Mouse (Mus musculus) layer of hippocampus, postnatal 25 days (tissue): ENCODE results near the gene Stxbp4. TPM values are rescaled to one million over a fixed set of nuclear protein-coding genes. Genes with fewer than 3 reads are reported as not detected.

Experiments
- DNase-seq, 2 experiments: peaks; one replicate each; pipeline ENCODE4 v3.0.0; 2022; ENCODE audit warnings: mixed read lengths in 2 of 2, low spot score in 1 of 2; ENCODE audit errors: extremely low spot score in 1 of 2
- total RNA-seq, 2 experiments: library from RNA; stranded (reverse); gene quantifications; 2 replicates each; pipeline ENCODE4 v1.2.3; 2021

Gene Stxbp4
- total RNA-seq, 2 experiments from 2014 or later: 11.1 to 11.8 TPM

GRCm38 (mm10) chr11:90652603-90653002 is 14.7 kb upstream of the Stxbp4 start:
- no peak for DNase-seq

DNA sequence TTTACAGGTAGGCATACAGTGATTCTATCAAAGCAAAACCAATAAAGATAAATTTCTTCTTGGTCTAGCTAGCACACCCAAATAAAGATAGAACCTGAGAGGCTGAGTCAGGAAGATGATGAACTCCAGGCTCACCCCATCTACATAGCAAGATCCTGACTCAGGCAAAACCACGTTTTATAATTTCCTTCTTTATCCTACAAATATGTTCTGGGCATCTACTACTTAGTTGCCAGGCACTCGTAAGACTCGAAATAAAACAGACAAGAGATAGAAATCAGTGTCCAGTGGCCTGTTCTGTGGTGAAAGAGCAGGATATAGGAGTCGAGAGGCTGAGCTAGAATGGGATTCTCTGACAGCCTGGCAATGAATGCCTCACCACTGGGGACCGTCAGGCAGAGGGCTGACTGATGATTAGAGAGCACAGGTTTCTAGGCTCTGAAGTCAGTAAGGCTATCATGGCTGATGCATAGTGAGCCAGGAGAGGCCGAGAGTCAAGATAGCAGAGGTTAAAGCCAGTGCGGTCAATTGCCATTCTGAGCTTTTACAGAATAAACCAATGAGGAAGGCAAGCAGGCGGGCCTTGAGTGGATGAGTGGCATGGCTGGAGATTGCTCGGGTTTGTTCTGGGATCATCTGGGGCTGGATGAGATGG is 12.5 kb upstream of the Stxbp4 start:
- no peak for DNase-seq

GRCm38 (mm10) chr11:90649777-90650176 is 11.9 kb upstream of the Stxbp4 start:
- DNase-seq: no peak

GRCm38 (mm10) chr11:90638312-90638830 is 487 bp upstream of the Stxbp4 start:
- DNase-seq: peak in 1 of 2 experiments; percentile 14

GRCm38 (mm10) chr11:90634661-90635060 is 3.2 kb downstream of the Stxbp4 start:
- no peak for DNase-seq

- DNase-seq: no peak
These were observed 5.4 kb downstream of the Stxbp4 start for GRCm38 (mm10) chr11:90632480-90632879.

- DNase-seq: no peak
These were observed 10.1 kb downstream of the Stxbp4 start for GRCm38 (mm10) chr11:90627751-90628150.

DNA sequence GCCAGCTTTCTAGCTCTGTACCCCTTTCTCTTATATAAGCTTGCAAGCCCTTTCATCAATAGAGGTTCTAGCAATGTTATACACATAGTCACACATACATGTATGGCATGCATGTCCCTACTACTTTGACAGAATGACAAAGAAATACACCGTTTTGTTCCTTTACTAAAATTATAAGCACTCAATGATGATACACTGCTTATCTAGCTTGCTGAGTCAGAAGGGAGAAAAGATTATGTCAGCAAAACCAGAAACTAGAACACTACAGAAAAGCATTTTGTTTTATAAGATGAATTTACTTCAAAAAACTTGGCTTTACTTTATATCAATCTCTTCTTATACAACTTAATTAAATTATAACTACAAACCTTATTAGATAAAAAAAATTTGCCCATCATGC is 12.7 kb downstream of the Stxbp4 start:
- no peak for DNase-seq

- DNase-seq: peak in 1 of 2 experiments; percentile 64
These were observed 14.4 kb downstream of the Stxbp4 start for GRCm38 (mm10) chr11:90623477-90623876.

DNA sequence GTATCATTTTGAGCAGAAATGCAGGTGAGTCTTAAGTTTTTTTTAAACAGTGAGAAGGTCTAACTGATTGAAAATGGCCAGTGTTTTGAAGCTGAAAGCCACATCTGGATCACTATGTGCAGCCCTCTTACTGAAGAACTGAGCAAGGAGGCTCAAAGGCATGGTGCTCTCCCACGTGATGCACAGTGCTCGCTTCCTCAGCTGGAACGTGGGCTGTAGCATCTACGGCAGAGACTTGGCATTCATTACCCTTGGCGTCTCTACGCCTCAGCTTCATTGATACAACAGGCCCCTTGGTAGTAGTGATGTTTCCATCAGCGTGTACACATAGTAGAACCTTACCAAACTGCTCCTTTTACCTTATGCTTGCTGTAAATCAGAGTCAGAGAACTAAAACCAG is 15.4 kb downstream of the Stxbp4 start:
- DNase-seq: no peak

DNA sequence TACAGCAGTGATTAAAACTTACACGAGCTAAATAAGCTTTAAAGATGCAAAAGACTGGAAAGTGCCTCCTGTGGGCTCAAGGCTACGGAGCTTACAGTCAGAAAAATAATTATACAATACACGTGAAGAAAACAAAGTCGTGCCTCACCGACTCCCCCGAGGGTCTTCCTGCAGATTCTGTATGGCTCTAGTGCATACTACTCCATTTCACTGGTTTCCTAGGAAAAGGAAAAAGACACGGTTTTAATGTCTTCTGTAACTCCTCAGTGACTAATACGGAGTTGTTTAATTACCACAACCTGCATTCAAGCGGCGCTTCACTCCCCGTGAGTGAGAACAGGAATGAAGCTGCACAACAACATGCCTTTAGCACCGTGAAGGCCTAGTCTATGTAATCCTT is 15.8 kb downstream of the Stxbp4 start:
- DNase-seq: no peak

- no peak for DNase-seq
These were observed 21.5 kb downstream of the Stxbp4 start for GRCm38 (mm10) chr11:90616431-90616830.

- DNase-seq: no peak
These were observed 23.1 kb downstream of the Stxbp4 start for GRCm38 (mm10) chr11:90614743-90615142.

DNA sequence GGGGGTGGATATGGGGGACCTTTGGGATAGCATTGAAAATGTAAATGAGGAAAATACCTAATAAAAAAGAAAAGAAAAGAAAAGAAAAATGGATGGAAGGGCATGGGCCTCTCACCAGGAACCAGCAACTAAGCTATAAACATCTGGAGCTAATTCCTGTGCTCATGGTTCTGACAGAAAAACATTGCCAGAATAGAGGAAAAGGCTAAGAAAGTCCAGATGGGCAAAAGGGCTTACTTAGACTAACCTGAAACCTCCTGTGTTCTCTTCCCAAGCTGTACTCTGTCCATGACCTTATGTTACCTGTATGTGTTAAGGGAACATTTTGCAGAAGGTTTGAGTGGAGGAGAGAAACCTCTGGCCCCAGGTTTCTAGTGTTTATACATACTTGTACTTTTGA is 25.8 kb downstream of the Stxbp4 start:
- DNase-seq: no peak

- no peak for DNase-seq
These were observed 34.8 kb downstream of the Stxbp4 start for GRCm38 (mm10) chr11:90603066-90603465.

GRCm38 (mm10) chr11:90595826-90596225 is 42.1 kb downstream of the Stxbp4 start:
- DNase-seq: no peak

DNA sequence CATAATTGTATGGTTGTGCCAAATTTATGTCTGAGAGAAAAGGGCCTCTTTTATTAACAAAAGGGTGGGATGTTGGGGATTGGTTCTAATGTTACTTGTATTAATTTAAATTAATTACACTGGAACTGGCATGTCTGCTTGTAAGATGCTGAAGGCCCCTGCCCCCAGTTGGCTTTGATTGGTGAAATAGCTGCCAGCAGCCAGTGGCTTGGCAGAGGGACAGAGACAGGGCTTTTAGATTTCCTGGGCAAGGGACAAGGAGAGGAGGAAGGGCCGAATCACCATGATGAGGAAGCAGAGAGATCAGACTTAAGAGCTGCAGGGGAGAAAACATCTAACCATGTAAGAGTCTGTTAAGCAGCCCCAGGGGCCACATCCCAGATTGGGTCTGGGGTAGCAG is 46.9 kb downstream of the Stxbp4 start:
- no peak for DNase-seq

GRCm38 (mm10) chr11:90586203-90586602 is 51.7 kb downstream of the Stxbp4 start:
- DNase-seq: no peak

DNA sequence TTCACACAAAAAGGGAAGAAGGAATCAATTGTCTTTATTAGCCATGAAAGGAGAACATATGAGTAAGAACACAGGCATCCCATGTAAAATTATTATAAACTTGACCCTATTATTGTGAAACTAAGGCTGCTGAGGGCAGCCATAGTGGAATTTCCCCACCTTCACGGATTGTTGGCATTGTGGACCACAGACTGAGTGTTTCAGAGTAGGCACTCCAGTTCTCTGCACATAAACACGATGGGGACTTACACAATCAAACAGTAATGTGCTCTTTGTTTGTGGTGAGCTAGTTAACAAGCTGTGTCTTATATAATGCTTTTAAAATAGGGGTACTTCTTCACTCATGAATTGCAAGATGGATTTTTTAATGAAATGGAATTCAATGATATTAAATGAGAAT is 52.1 kb downstream of the Stxbp4 start:
- no peak for DNase-seq

GRCm38 (mm10) chr11:90577057-90577780 is 60.7 kb downstream of the Stxbp4 start:
- no peak for DNase-seq

- no peak for DNase-seq
These were observed 61.5 kb downstream of the Stxbp4 start for GRCm38 (mm10) chr11:90576282-90576972.
